Mouse (Mus musculus) E14TG2a.4 (cell line): ENCODE data around the gene Cpne7.

ENCODE experiments used
- H3K27me3 ChIP-seq: 2 replicates; pipeline ENCODE4 v1.6.1; 2014; ENCODE audit warnings: low read length, control low read depth; ENCODE audit not compliant: insufficient read depth
- H3K36me3 ChIP-seq: 2 replicates; pipeline ENCODE4 v1.6.1; 2014; ENCODE audit warnings: low read length, control low read depth; ENCODE audit not compliant: insufficient read depth
- H3K4me1 ChIP-seq: replicated peaks from 2 replicates; pipeline ENCODE4 v1.6.1; 2014; ENCODE audit warnings: low read depth, low read length, control low read depth
- H3K4me3 ChIP-seq: replicated peaks from 2 replicates; pipeline ENCODE4 v1.5.1; 2014; ENCODE audit warnings: mild to moderate bottlenecking, low read length
- H3K9me3 ChIP-seq: 2 replicates; pipeline ENCODE4 v1.6.1; 2014; ENCODE audit warnings: low read length, control low read depth
- CTCF ChIP-seq: conservative IDR thresholded peaks from 2 replicates; pipeline ENCODE4 v1.5.1; 2014; ENCODE audit warnings: low read length
- NANOG ChIP-seq: IDR thresholded peaks from 2 replicates; pipeline ENCODE4 v1.6.1; 2014; ENCODE audit warnings: borderline replicate concordance, low read length, mixed read lengths
- POU5F1 ChIP-seq: IDR thresholded peaks from 2 replicates; pipeline ENCODE4 v1.6.1; 2014; ENCODE audit warnings: low read length, borderline replicate concordance

Gene Cpne7

DNA sequence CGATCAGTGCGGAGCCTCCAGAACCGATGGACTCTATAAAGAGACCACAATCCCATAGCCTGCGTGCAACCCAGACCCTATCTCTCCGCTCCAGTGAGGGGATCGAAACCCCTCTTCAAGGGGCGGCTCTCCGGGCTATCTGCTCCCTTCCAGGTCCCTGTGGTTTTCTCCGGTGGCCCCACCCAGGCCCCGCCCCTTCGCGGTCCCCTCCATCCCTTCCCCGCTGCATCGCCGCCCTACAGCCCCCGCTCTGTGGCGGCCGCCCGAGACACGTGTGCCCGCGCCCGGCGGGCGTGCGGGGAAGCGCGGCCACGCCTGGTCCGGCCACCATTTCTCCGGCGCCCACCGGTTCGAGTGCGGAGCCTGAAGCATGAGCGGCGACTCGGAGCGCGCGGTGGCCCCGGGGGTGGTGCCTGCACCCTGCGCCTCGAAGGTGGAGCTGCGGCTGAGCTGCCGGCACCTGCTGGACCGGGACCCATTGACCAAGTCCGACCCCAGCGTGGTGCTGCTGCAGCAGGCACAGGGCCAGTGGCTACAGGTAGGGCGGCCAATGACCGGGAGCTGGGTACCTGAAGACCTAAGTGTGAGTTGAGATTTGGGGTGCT, at the start of gene Cpne7:
Gene Cpne7, plus strand, starts transcription at position 248 of the 605 bp plus-strand sequence.
- no peaks in the 10 kb centered on the region for H3K9me3 ChIP-seq
- TF ChIP-seq NANOG: no peak
- no peak for TF ChIP-seq POU5F1
- no peak for TF ChIP-seq CTCF
- H3K4me3 ChIP-seq: peak within 1 kb of the TSS; percentile 80
- H3K4me1 ChIP-seq: peaks cover 18% of the 10 kb centered on the region
- no peaks in the 10 kb centered on the region for H3K36me3 ChIP-seq
- H3K27me3 ChIP-seq: peaks cover 75% of the 10 kb centered on the region

DNA sequence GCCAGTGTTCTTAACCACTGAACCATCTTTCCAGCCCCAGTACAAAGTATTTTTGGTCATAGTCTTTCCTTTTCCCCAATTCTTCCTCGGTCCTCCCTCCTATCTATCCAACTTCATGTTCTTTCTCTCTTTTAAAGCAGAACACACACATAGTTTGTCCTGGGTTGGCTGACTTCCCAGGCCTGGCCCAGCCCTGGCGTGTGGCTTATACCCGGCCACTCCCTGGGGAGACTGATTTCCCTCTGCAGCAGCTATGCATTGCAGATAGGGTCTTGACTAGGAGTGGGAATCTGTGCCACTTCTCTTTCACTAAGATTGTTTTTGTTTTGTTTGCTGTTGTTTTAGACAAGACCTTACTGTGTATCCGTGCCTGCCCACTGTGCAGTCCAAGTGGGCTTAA, 46.0 kb upstream of the Cpne7 start:
- H3K4me3 ChIP-seq: no peak overlapping the region
- H3K4me1 ChIP-seq: peaks cover 47% of the 10 kb centered on the region
- peaks cover 86% of the 10 kb centered on the region for H3K36me3 ChIP-seq
- H3K9me3 ChIP-seq: no peaks in the 10 kb centered on the region
- H3K27me3 ChIP-seq: no peaks in the 10 kb centered on the region
- TF ChIP-seq CTCF: no peak
- TF ChIP-seq POU5F1: no peak
- no peak for TF ChIP-seq NANOG

DNA sequence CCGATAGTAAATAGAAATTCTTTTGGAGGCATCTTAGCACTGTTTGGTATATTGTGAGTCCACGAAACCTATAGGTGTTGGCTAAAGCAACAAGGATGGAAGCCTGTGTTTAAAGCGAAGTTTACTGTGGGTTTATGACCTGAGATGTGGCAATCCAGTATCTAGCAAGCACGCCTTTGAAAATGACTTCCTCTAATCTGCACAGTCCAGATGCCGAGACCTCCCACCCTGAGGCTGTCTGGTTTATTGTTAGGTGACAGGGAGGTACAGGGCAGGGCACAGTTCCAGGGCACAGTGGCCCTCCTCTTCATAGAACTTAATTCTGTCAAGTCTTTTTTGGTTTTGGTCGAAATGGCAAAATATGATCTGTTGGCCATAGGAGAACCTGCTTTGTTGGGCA, 40.0 kb upstream of the Cpne7 start:
- no peak overlapping the region for H3K4me3 ChIP-seq
- peaks cover 98% of the 10 kb centered on the region for H3K36me3 ChIP-seq
- TF ChIP-seq POU5F1 (no peak), CTCF (no peak), NANOG (no peak)
- no peaks in the 10 kb centered on the region for H3K27me3 ChIP-seq
- no peaks in the 10 kb centered on the region for H3K9me3 ChIP-seq
- H3K4me1 ChIP-seq: peaks cover 26% of the 10 kb centered on the region

DNA sequence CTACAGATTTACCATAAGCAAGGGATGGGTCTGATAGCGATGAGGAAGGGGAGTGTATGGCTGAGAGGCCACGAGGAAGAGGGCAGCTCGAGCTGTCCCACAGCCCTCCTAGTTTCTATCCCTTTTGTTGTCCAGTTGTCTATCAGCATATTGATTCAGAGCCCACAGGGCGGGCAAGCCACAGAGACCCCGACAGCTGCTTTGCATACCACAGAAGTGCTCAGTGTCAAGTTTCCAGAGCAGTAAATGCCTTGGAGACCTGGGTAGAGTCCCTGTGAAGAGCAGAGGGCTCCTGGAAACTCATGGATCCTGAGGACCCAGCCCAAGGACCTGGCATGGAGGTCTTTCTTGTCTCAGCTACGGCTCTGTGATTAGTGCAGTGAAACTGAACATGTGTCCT, 34.2 kb upstream of the Cpne7 start:
- H3K4me3 ChIP-seq: no peak overlapping the region
- peaks cover 99% of the 10 kb centered on the region for H3K36me3 ChIP-seq
- TF ChIP-seq NANOG (no peak), CTCF (no peak), POU5F1 (no peak)
- no peaks in the 10 kb centered on the region for H3K27me3 ChIP-seq
- H3K9me3 ChIP-seq: peaks cover 12% of the 10 kb centered on the region
- H3K4me1 ChIP-seq: no peaks in the 10 kb centered on the region; the same call in 1 of the 2 replicates

DNA sequence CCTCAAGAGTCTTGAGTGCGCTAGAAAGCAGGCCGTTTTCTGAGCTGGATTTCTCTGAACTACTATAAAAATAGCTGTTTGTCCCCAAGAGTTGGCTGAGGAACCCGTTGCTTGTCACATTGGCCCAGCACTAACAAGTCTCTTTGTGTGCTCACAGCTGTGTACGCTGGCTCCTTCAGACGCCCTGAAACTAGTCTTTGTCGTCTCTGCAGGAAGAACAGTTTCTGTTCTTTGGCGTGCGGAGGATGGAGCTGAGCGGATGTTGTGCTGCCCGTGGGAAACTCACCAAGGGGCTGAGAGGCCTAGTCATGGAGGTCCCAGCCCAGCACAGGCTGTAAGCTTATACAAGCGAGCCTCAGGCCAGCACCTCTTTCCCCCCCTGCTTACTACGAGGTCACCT, 33.6 kb upstream of the Cpne7 start:
- Histone ChIP-seq H3K27me3 (no peaks in the 10 kb centered on the region), H3K4me3 (no peak overlapping the region), H3K4me1 (no peaks in the 10 kb centered on the region; the same call in 1 of the 2 replicates), H3K36me3 (peaks cover 99% of the 10 kb centered on the region), H3K9me3 (peaks cover 12% of the 10 kb centered on the region)
- no peak for TF ChIP-seq CTCF
- no peak for TF ChIP-seq POU5F1
- no peak for TF ChIP-seq NANOG

DNA sequence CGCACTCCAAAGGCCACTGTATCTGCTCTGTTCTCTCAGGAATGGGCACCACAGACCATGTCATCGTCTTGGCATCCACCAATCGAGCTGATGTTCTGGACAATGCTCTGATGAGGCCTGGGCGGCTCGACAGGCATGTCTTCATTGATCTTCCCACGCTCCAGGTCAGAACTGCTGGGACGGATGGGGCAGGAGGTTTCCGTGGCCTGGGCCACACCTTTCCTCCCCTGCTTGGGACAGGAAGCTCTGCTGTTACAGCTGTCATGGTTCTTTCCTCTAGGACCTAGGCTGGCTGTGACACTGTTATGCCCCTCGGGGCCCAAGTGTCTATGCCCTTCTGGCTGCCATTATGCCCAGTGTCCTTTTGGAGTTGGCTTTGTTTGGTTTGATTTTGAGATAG, 29.9 kb upstream of the Cpne7 start:
- no peaks in the 10 kb centered on the region; the same call in 1 of the 2 replicates for H3K4me1 ChIP-seq
- TF ChIP-seq NANOG: no peak
- TF ChIP-seq CTCF: no peak
- no peak for TF ChIP-seq POU5F1
- no peak overlapping the region for H3K4me3 ChIP-seq
- no peaks in the 10 kb centered on the region for H3K27me3 ChIP-seq
- H3K9me3 ChIP-seq: peaks cover 12% of the 10 kb centered on the region
- H3K36me3 ChIP-seq: peaks cover 100% of the 10 kb centered on the region

DNA sequence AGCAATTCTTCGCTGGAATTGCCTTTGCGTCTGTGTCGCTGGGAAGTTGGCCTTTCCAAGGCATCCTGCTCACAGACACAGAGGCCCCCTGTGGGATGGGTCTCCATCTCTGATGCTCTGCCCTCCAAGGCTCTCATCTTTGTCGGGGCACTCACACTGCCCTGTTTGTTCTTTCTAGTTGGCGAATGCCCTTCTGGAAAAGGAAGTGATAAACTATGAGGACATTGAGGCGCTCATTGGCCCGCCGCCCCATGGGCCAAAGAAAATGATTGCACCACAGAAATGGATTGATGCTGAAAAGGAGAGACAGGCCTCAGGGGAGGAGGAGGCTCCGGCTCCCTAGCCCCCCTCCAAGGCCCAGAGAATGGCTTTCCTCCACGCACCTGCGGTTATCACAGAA, 20.0 kb upstream of the Cpne7 start:
- H3K4me1 ChIP-seq: peaks cover 48% of the 10 kb centered on the region
- H3K4me3 ChIP-seq: no peak overlapping the region
- H3K27me3 ChIP-seq: no peaks in the 10 kb centered on the region
- H3K9me3 ChIP-seq: no peaks in the 10 kb centered on the region
- H3K36me3 ChIP-seq: peaks cover 46% of the 10 kb centered on the region
- TF ChIP-seq CTCF (no peak), POU5F1 (no peak), NANOG (no peak)

DNA sequence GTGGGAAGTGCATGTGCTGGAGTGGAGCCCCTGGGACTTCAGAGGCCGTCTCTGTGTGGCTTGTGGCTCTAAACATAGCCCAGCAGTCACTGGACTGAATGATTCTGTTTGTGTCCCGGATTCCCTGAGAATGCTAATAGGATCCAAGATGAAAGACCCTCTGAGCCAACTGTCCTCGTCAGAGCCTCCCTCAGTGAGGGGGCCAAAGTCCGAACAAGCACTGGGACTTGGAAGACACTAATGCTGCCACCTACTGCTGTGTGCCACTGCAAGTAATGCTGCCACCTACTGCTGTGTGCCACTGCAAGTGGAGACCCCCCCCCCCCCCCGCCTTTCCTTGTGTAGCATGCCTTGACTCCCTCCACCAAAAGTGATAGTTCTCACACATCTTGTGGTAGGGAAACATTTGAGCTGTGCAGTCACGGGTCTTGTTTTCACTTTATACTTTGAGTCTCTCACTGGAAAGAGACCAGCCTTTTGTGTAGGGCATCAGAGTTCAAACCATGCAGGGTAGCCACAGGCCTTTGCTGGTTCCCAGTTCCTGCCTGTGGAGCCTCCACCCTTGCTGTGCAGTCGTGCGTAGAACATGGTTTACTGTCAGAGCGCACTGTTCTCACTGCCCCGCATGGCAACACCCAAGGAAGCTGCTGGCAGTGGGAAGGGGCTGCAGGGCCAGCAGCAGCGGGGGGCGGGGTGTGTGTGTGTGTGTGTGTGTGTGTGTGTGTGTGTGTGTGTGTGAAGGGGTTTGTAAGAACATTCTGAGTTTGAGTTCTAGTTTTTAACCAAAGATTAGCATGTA, 19.2 kb upstream of the Cpne7 start:
- no peak for TF ChIP-seq CTCF
- TF ChIP-seq NANOG: no peak
- no peak for TF ChIP-seq POU5F1
- Histone ChIP-seq H3K27me3 (no peaks in the 10 kb centered on the region), H3K4me3 (no peak overlapping the region), H3K9me3 (no peaks in the 10 kb centered on the region), H3K4me1 (peaks cover 48% of the 10 kb centered on the region), H3K36me3 (peaks cover 43% of the 10 kb centered on the region)

DNA sequence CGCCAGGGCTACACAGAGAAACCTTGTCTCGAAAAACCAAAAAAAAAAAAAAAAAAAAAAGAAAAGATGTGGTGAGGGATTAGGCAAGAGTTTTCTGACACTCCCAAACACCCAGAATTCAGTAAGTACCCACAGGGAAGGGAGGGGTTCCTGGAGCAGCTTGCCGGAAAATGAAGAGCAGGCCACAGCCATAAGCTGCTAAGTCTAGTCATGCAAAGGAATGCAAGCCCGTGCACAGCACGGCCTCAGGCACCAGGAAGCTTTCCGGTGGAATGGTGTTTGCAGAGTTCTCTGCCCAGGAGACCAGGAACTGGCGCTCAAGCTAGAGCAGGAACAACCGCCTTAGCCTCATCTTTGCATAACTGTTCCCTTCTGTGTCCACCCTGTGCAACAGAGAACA, 16.9 kb upstream of the Cpne7 start:
- H3K9me3 ChIP-seq: no peaks in the 10 kb centered on the region
- no peak for TF ChIP-seq NANOG
- no peak for TF ChIP-seq POU5F1
- no peak for TF ChIP-seq CTCF

More for the DNA sequence above, 16.9 kb upstream of the Cpne7 start:
- peaks cover 51% of the 10 kb centered on the region for H3K4me1 ChIP-seq
- no peaks in the 10 kb centered on the region for H3K27me3 ChIP-seq
- H3K36me3 ChIP-seq: peaks cover 43% of the 10 kb centered on the region
- H3K4me3 ChIP-seq: peak overlapping the region; percentile 95
